Mouse (Mus musculus) kidney, adult 2 months (tissue): ENCODE data around the gene Stx16. TPM values are rescaled to one million over a fixed set of nuclear protein-coding genes. Genes with fewer than 3 reads are reported as not detected.

Experiments used
- DNase-seq: peaks from one replicate; pipeline ENCODE4 v3.0.0; 2021
- H3K27ac ChIP-seq: fragments of 200-500 bp; 2 replicates; pipeline ENCODE4 v1.5.1; 2012; ENCODE audit warnings: low read depth, low read length, control low read depth, inconsistent platforms; ENCODE audit not compliant: insufficient read depth
- H3K27me3 ChIP-seq: fragments of 200-500 bp; replicated peaks from 2 replicates; pipeline ENCODE4 v1.6.1; 2012; ENCODE audit warnings: mild to moderate bottlenecking, moderate library complexity, low read length, inconsistent platforms; ENCODE audit not compliant: control insufficient read depth, insufficient read depth
- H3K36me3 ChIP-seq: fragments of 200-500 bp; 2 replicates; pipeline ENCODE4 v1.6.1; 2012; ENCODE audit warnings: mild to moderate bottlenecking, moderate library complexity, low read length, inconsistent platforms; ENCODE audit not compliant: control insufficient read depth, insufficient read depth
- H3K4me1 ChIP-seq: fragments of 200-500 bp; 2 replicates; pipeline ENCODE4 v1.6.1; 2011; ENCODE audit warnings: low read length; ENCODE audit not compliant: control insufficient read depth, insufficient read depth
- H3K4me3 ChIP-seq: fragments of 200-500 bp; 2 replicates; pipeline ENCODE4 v1.5.1; 2011; ENCODE audit warnings: mild to moderate bottlenecking, low read depth, low read length, control low read depth; ENCODE audit not compliant: insufficient read depth
- CTCF ChIP-seq: fragments of 200-500 bp; conservative IDR thresholded peaks from 2 replicates; pipeline ENCODE4 v1.5.1; 2011; ENCODE audit warnings: low read depth, mild to moderate bottlenecking, control low read depth, low read length, moderate library complexity, mixed read lengths; ENCODE audit not compliant: insufficient read depth, insufficient read length
- POLR2A ChIP-seq: fragments of 200-500 bp; IDR thresholded peaks from one replicate; pipeline ENCODE4 v1.6.1; 2011; ENCODE audit warnings: low read depth, low read length, control low read depth
- WGBS: fragments of 180-500 bp; shearing (Covaris S2); methylation state at CpG from one replicate; pipeline ENCODE4 v1.1.7; 2018; 5-methylcytosine and 5-hydroxymethylcytosine counted together
- polyA plus RNA-seq: library from polyadenylated mRNA; depleted of rRNA; stranded (reverse); fragments of >200 nt; gene quantifications from 2 replicates; pipeline ENCODE4 v1.2.3, GENCODE M21; 2012; rRNA removed

Gene Stx16
- polyA plus RNA-seq, 1 experiment: 24.3 TPM

GRCm38 (mm10) chr2:174127376-174127713 lies 51.2 kb downstream of the Stx16 start:
- 58% methylated on average over 6 of the region's 6 CpGs for WGBS
- no peaks in the 10 kb centered on the region for H3K27me3 ChIP-seq
- no peak overlapping the region for H3K27ac ChIP-seq
- H3K4me1 ChIP-seq: no peaks in the 10 kb centered on the region
- DNase-seq: no peak
- H3K36me3 ChIP-seq: no peaks in the 10 kb centered on the region
- H3K4me3 ChIP-seq: no peak overlapping the region
- TF ChIP-seq CTCF: no peak
- no peak for TF ChIP-seq POLR2A

GRCm38 (mm10) chr2:174128926-174129325 lies 52.8 kb downstream of the Stx16 start:
- H3K4me3 ChIP-seq: no peak overlapping the region
- WGBS: 93% methylated on average over 6 of the region's 6 CpGs
- H3K27ac ChIP-seq: no peak overlapping the region
- H3K27me3 ChIP-seq: no peaks in the 10 kb centered on the region
- DNase-seq: no peak
- no peaks in the 10 kb centered on the region for H3K4me1 ChIP-seq
- H3K36me3 ChIP-seq: no peaks in the 10 kb centered on the region
- TF ChIP-seq POLR2A (no peak), CTCF (no peak)

DNA sequence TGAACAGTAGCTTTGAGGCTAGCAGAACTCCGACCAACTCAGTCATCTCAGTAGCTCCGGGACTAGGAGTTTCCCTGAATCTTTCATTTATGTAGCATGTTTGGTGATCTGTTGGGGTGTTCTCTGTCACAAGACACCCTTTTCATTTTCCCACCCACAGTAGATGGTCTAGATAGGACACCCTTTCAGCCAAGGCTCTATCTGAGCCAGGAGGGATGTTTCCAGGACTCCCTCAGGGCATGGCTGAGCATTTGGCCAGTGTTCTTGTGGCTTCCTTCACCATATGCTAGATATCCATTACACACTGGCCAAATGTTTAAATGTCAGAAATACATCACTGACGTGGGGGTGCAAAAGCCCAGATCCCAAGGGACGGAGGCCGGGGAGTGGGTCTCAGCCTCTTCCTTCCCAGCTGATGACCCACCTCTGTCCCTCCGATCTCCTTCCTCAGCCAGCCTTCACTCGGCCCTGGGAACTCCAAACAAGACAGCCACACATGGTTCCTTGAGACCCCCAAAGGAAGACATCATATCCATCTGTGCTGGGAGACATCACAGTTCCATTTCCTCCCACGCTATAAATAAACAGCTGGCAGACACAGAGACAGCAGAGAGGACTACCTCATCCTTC lies 54.5 kb downstream of the Stx16 start:
- H3K27ac ChIP-seq: no peak overlapping the region
- 70% methylated on average over 8 of the region's 8 CpGs for WGBS
- no peaks in the 10 kb centered on the region for H3K4me1 ChIP-seq
- H3K4me3 ChIP-seq: no peak overlapping the region
- TF ChIP-seq CTCF (no peak), POLR2A (no peak)
- no peaks in the 10 kb centered on the region for H3K27me3 ChIP-seq
- no peaks in the 10 kb centered on the region for H3K36me3 ChIP-seq
- no peak for DNase-seq

DNA sequence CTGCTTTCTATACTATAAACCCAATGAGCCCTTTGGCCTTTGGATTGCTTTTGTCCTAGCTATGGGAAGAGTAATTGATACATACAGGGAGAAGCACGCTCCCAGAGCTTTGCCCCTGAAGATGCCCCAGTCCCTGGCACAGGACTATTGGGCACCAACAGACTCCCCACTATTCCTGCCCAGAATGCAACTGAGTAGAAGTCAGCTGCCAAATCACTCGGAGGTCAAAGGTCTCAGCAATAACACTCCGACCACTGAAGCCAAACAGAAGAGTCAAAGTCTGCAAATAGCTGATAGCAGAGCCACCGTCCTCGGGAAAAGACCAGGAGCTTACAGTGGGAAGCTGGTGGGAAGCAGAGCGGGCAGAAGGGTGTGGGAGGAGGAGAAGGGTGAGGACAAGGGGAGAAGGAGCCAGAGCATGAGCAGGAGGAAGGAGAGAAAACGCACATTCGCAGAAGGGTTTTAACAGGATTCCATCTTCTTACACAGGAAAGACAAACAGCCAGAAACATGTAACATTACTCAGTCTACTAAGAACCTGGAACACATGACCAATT lies 56.4 kb downstream of the Stx16 start:
- Histone ChIP-seq H3K27me3 (no peaks in the 10 kb centered on the region), H3K4me1 (no peaks in the 10 kb centered on the region), H3K27ac (no peak overlapping the region), H3K4me3 (no peak overlapping the region), H3K36me3 (no peaks in the 10 kb centered on the region)
- no peak for DNase-seq
- TF ChIP-seq POLR2A (no peak), CTCF (no peak)
- WGBS: 72% methylated on average over 8 of the region's 8 CpGs

Other genes with a start within 250 kb of the Stx16 start
- 91.6 and 110 TPM in 2 replicates for gene Npepl1, start 34.0 kb downstream of the Stx16 start, polyA plus RNA-seq
- 872 and 1,035 TPM in 2 replicates for gene Gnas, start 208.0 kb downstream of the Stx16 start, polyA plus RNA-seq